Mouse (Mus musculus) hindbrain, embryonic 14.5 days (tissue): ENCODE measurements around the gene Tnfrsf23. TPM values are rescaled to one million over a fixed set of nuclear protein-coding genes. Genes with fewer than 3 reads are reported as not detected.

Source experiments
- ATAC-seq: fragments of 200-750 bp; cut with Nextera tagmentation; 2 replicates; pipeline ENCODE4 v1.8.0; 2017; ENCODE audit warnings: moderate number of reproducible peaks, mild to moderate bottlenecking, moderate TSS enrichment, moderate library complexity; ENCODE audit not compliant: low FRiP score
- DNase-seq: peaks from one replicate; pipeline ENCODE4 v3.0.0-alpha.2; 2015; ENCODE audit warnings: low spot score
- H3K27ac ChIP-seq: fragments of 300-500 bp; sonication (generic); 2 replicates; pipeline ENCODE4 v1.5.1; 2014; ENCODE audit warnings: mild to moderate bottlenecking, moderate library complexity
- H3K27me3 ChIP-seq: fragments of 300-500 bp; sonication (generic); 2 replicates; pipeline ENCODE4 v1.6.1; 2014; ENCODE audit warnings: mild to moderate bottlenecking, low read length, mixed read lengths; ENCODE audit not compliant: control insufficient read depth, insufficient read depth
- H3K36me3 ChIP-seq: fragments of 300-500 bp; sonication (generic); replicated peaks from 2 replicates; pipeline ENCODE4 v1.6.1; 2014; ENCODE audit not compliant: control insufficient read depth, insufficient read depth
- H3K4me1 ChIP-seq: fragments of 300-500 bp; sonication (generic); replicated peaks from 2 replicates; pipeline ENCODE4 v1.6.1; 2014; ENCODE audit warnings: antibody characterized with exemption, low read length, mixed read lengths; ENCODE audit not compliant: control insufficient read depth, insufficient read depth
- H3K4me2 ChIP-seq: fragments of 300-500 bp; sonication (generic); replicated peaks from 2 replicates; pipeline ENCODE4 v1.6.1; 2014; ENCODE audit warnings: mild to moderate bottlenecking, moderate library complexity
- H3K4me3 ChIP-seq: fragments of 300-500 bp; sonication (generic); replicated peaks from 2 replicates; pipeline ENCODE4 v1.5.1; 2014; ENCODE audit warnings: mild to moderate bottlenecking, low read length
- H3K9ac ChIP-seq: fragments of 300-500 bp; sonication (generic); 2 replicates; pipeline ENCODE4 v1.6.1; 2014
- H3K9me3 ChIP-seq: fragments of 300-500 bp; sonication (generic); 2 replicates; pipeline ENCODE4 v1.6.1; 2016; ENCODE audit warnings: low read length; ENCODE audit not compliant: control insufficient read depth
- WGBS: fragments of 180-500 bp; shearing (Covaris S2); extraction: QIAGEN DNeasy Blood & Tissue Kit; methylation state at CpG from one replicate; pipeline ENCODE4 v1.1.7; 2014; 5-methylcytosine and 5-hydroxymethylcytosine counted together
- polyA plus RNA-seq: library from polyadenylated mRNA; unstranded; fragments of >200 nt; fragmentation: Nextera tagmentation; extraction: Ambion mirVana; gene quantifications from 2 replicates; pipeline ENCODE4 v1.2.1, GENCODE M21; 2014

Tnfrsf23 gene
- polyA plus RNA-seq, 1 experiment from 2014 or later: 0.80 TPM

DNA sequence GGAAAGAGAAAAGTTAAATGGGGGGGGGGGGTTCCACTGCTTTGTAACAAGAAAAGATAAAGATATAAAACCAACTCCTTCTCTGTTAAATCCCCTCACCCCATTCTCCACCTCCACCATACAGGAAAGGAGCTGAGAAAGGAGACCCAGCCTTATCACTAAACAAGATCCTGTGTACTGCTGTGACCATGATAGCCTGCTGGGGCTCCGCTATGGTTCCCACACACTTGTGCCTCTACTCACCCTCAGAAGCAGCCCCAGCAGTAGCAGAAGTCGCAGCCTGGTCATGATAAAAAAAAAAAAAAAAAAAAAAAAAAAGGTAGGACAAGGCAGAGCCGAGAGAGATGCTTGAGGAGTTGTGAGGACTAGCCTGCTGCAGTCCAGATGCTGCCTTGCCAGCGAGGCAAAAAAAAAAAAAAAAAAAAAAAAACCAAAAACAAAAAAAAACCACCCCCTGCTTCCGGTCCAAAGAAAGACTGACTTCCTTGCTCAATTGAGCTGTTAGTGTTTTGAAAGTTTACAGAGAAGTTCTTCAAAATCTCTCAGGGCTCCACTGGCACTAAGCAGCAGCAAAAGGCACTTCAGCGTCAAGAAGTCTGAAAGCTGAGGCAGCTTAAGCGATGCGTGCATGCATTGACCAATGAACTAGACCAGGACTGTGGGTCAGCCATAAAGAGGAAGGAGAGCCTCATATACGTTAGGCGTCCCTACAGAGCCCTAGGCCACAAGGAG, 58.0 kb downstream of the Tnfrsf23 start:
- Histone ChIP-seq H3K4me2 (no peak overlapping the region), H3K4me3 (no peak overlapping the region), H3K27me3 (no peaks in the 10 kb centered on the region), H3K4me1 (no peaks in the 10 kb centered on the region), H3K9ac (no peak overlapping the region), H3K27ac (no peak overlapping the region), H3K36me3 (no peaks in the 10 kb centered on the region), H3K9me3 (no peaks in the 10 kb centered on the region)
- WGBS: 57% methylated on average over 10 of the region's 10 CpGs
- no peak for DNase-seq
- no peak for ATAC-seq

DNA sequence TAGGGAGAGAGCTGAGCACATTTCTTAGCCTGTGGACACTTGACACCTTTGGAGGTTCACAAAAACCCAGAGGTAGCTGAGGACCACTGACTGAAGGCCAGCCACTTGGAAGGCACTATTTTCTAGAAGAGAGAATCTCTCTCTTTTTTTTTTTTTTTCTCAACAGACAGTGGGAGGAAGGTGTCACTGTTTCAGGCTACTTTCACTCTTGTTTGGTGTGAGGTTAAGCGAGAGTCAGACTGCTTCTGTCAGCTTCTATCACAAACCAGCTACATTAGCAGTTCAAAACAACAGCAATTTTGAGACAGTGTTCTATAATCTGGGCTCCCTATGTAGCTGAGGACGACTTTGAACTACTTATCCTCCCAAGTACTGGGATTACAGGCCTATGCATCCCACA, 59.5 kb downstream of the Tnfrsf23 start:
- H3K27me3 ChIP-seq: no peaks in the 10 kb centered on the region
- H3K4me1 ChIP-seq: no peaks in the 10 kb centered on the region
- DNase-seq (no peak), ATAC-seq (no peak)
- H3K27ac ChIP-seq: no peak overlapping the region
- WGBS: 74% methylated on average over 2 of the region's 2 CpGs
- H3K4me3 ChIP-seq: no peak overlapping the region
- no peaks in the 10 kb centered on the region for H3K36me3 ChIP-seq
- no peak overlapping the region for H3K9ac ChIP-seq
- H3K4me2 ChIP-seq: no peak overlapping the region
- no peaks in the 10 kb centered on the region for H3K9me3 ChIP-seq

DNA sequence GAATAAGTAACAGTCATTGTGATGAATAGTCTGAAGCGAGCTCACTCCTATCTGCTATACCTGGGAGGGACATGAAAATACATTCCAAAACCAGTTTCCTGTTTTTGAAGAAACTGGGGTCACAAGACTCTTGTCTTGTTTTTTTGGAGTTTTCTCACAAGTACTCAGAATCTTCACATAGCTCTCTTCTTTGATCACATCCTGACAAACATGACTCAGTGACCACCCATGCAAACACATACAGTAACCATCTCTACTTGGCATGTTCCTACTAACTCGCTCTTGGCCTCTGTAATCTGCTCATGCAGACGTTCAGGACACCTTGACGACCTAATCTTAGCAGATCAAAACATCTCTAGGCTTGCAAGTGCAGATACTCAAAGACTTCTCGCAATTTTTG, 60.5 kb downstream of the Tnfrsf23 start:
- ATAC-seq: no peak
- Histone ChIP-seq H3K4me2 (no peak overlapping the region), H3K9ac (no peak overlapping the region), H3K9me3 (no peaks in the 10 kb centered on the region), H3K27ac (no peak overlapping the region), H3K4me3 (no peak overlapping the region), H3K36me3 (no peaks in the 10 kb centered on the region), H3K27me3 (no peaks in the 10 kb centered on the region), H3K4me1 (no peaks in the 10 kb centered on the region)
- DNase-seq: no peak
- WGBS: 74% methylated on average over 5 of the region's 5 CpGs

- Histone ChIP-seq H3K27ac (no peak overlapping the region), H3K4me3 (no peak overlapping the region), H3K27me3 (no peaks in the 10 kb centered on the region), H3K9ac (no peak overlapping the region), H3K4me2 (no peak overlapping the region), H3K9me3 (no peaks in the 10 kb centered on the region), H3K36me3 (no peaks in the 10 kb centered on the region), H3K4me1 (no peaks in the 10 kb centered on the region)
- ATAC-seq: no peak
- DNase-seq: no peak
- WGBS: 86% methylated on average over 3 of the region's 3 CpGs
Measured at GRCm38 (mm10) chr7:143624561-143624960, 61.1 kb downstream of the Tnfrsf23 start.

- Histone ChIP-seq H3K4me3 (no peak overlapping the region), H3K27me3 (no peaks in the 10 kb centered on the region), H3K36me3 (no peaks in the 10 kb centered on the region), H3K4me1 (no peaks in the 10 kb centered on the region), H3K27ac (no peak overlapping the region), H3K9ac (no peak overlapping the region), H3K4me2 (no peak overlapping the region), H3K9me3 (no peaks in the 10 kb centered on the region)
- 59% methylated on average over 1 of the region's 1 CpGs for WGBS
- no peak for DNase-seq
- no peak for ATAC-seq
Measured at GRCm38 (mm10) chr7:143620951-143621350, 64.7 kb downstream of the Tnfrsf23 start.

Other genes with a start within 250 kb of the Tnfrsf23 start
- gene Cdkn1c, start 224.8 kb downstream of the Tnfrsf23 start, polyA plus RNA-seq: 293 and 336 TPM in 2 replicates
- gene Slc22a18, start 212.1 kb downstream of the Tnfrsf23 start, polyA plus RNA-seq: 0.90 and 1.0 TPM in 2 replicates
- gene Phlda2, start 182.7 kb downstream of the Tnfrsf23 start, polyA plus RNA-seq: 0.57 and 0.87 TPM in 2 replicates
- gene Nap1l4, start 136.8 kb downstream of the Tnfrsf23 start, polyA plus RNA-seq: 151 and 170 TPM in 2 replicates
- gene Cars, start 85.8 kb downstream of the Tnfrsf23 start, polyA plus RNA-seq: 62.4 and 70.5 TPM in 2 replicates
- 0.17 and 0.33 TPM in 2 replicates for gene Tnfrsf26, start 57.1 kb downstream of the Tnfrsf23 start, polyA plus RNA-seq
- 3.1 and 4.7 TPM in 2 replicates for gene Tnfrsf22, start 36.2 kb downstream of the Tnfrsf23 start, polyA plus RNA-seq
- gene Osbpl5, start 71.1 kb upstream of the Tnfrsf23 start, polyA plus RNA-seq: 35.0 and 38.1 TPM in 2 replicates
- gene Mrgprg, start 81.1 kb upstream of the Tnfrsf23 start, polyA plus RNA-seq: not detected in 2 replicates
- gene Mrgpre, start 98.6 kb upstream of the Tnfrsf23 start, polyA plus RNA-seq: 8.7 and 9.2 TPM in 2 replicates
- gene Nadsyn1, start 137.0 kb upstream of the Tnfrsf23 start, polyA plus RNA-seq: 5.0 and 5.8 TPM in 2 replicates
- gene Dhcr7, start 137.3 kb upstream of the Tnfrsf23 start, polyA plus RNA-seq: 86.1 and 98.6 TPM in 2 replicates
- gene Gm498, start 181.0 kb upstream of the Tnfrsf23 start, polyA plus RNA-seq: not detected in 2 replicates